In the genomic region with DNA sequence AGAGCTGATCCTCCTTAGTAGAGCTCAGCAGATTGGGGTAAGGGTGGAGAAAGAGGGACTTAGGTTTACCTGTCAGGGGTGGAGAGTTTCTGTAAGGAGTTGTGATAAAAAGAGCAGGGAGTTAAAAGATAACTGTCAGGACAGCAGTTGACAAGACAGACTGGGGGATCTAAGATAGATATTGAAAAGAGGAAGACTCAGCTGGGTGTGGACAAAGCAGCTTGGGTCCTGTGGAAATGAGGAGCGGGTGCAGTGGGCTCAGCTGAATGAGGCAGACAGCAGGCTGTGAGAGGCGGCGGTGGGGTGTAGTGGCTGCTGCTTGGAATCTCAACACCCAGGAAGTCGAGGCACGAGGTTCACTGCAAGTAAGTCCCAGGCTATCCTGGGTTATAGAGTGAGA, we compare ENCODE assay signal across 15 mouse cellular contexts.
"Had no signal": no experiment of that assay in that cellular context is flagged by ENCODE, and none has a peak within 500 bp of the region (broad histone marks: within the 10 kb centered on the region; RNA-seq: fewer than 3 reads in every experiment).

No protein-coding gene starts in this region.

- H3K9me3 ChIP-seq: lung, embryonic 15.5 days; megakaryocyte, embryonic 14.5 days; midbrain, embryonic 13.5 days; midbrain, embryonic 15.5 days; neural tube, embryonic 12.5 days; stomach, embryonic 15.5 days had no signal

- H3K4me3 ChIP-seq: lung, embryonic 15.5 days; megakaryocyte, embryonic 14.5 days; midbrain, embryonic 13.5 days; midbrain, embryonic 15.5 days; neural tube, embryonic 12.5 days; stomach, embryonic 15.5 days had no signal

- H3K9ac ChIP-seq: lung, embryonic 15.5 days; midbrain, embryonic 13.5 days; midbrain, embryonic 15.5 days; neural tube, embryonic 12.5 days; stomach, embryonic 15.5 days had no signal

- H3K4me2 ChIP-seq: lung, embryonic 15.5 days; midbrain, embryonic 11.5 days; midbrain, embryonic 13.5 days; midbrain, embryonic 15.5 days; neural tube, embryonic 12.5 days; stomach, embryonic 15.5 days had no signal

- ATAC-seq: midbrain, embryonic 13.5 days; midbrain, embryonic 15.5 days had no signal

- DNase-seq: lung, adult 2 months; lung, postnatal 14 days; lung, postnatal 36 days; right cerebral cortex, postnatal 14 days; thymus, adult 2 months; thymus, postnatal 36 days had no signal

- H3K27ac ChIP-seq: lung, embryonic 15.5 days; macrophage; midbrain, embryonic 13.5 days; midbrain, embryonic 15.5 days; neural tube, embryonic 12.5 days; stomach, embryonic 15.5 days; stomach, postnatal 0 days had no signal

- H3K4me1 ChIP-seq: lung, embryonic 15.5 days; midbrain, embryonic 15.5 days had no signal

- H3K27me3 ChIP-seq: lung, embryonic 15.5 days; midbrain, embryonic 13.5 days; midbrain, embryonic 15.5 days; neural tube, embryonic 12.5 days; stomach, embryonic 15.5 days had no signal
